Mouse (Mus musculus): ENCODE measurements around the gene Fkbpl.
A peak's percentile ranks its signal among the peaks of the same experiment; 100 is the strongest.

Gene Fkbpl

DNA sequence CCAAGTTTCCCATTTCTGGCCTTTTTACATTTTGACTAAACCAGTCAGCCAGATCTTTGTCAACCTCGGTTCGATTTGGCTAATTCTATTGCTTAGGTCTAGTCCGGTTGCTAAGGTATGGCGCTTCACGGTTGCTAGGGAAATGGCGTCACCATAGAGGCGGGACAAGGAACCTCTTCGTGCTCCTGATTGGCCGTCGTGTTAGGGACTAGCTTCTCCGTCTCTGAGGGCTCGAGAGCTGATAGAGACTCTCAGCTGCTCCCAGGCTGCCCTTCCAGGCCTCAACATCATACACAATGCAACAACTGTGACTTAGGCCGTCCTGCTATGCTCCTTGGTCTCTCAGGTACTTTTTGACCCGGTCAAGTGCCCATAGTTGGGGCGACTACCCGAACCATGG is at the start of gene Fkbpl:
TSS of gene Fkbpl (plus strand) at position 157 of the 400 bp plus-strand sequence.
- DNase-seq (ENCODE audit: low read depth, low spot score) = peak; percentile 96

DNA sequence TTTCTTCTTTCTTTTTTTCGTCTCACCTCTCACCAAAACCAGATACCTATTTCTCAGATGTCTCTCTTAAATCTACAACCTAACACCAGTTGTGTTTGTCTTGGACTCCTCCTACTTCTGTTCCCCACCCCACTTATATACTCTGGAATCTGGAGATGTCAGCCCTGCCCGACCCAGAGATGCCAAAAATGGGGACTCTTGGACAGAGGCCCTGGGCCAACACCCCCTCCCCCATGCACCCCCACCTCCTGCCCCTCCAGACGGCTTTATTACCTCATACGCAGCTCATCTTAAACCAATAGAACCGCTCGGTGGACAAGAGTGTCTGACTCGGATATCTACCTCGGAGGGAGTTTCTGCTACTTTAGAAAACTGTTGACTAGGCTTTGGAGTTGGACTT is 48.5 kb upstream of the Fkbpl start:
- no peak for DNase-seq (ENCODE audit: low read depth, low spot score)

GRCm38 (mm10) chr17:34597566-34598095 is 46.9 kb upstream of the Fkbpl start, which contains the start of gene Ager:
Gene Ager, plus strand, starts transcription at chr17:34597862.
- DNase-seq (ENCODE audit: low read depth, low spot score) = no peak

DNA sequence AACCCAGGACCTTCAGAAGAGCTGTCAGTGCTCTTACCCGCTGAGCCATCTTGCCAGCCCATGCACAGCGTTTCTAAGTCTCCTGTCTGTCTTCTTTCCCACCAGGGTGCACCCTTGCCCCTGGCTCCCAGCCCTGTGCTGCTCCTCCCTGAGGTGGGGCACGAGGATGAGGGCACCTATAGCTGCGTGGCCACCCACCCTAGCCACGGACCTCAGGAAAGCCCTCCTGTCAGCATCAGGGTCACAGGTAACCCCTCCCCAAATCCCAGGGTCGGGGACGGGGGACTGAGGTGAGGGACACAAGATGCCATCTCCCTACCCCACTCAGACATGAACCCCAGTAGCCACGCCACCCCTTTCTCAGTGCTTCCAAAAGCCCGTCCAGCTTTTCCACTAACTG is 44.7 kb upstream of the Fkbpl start:
- DNase-seq (ENCODE audit: low read depth, low spot score) = no peak

GRCm38 (mm10) chr17:34601796-34602195 is 42.8 kb upstream of the Fkbpl start:
- DNase-seq (ENCODE audit: low read depth, low spot score) = no peak

- DNase-seq (ENCODE audit: low read depth, low spot score) = peak; percentile 100
Observed at GRCm38 (mm10) chr17:34603375-34604060, 41.0 kb upstream of the Fkbpl start, which contains the start of gene Rnf5. Gene Rnf5, minus strand, starts transcription at chr17:34603690.

DNA sequence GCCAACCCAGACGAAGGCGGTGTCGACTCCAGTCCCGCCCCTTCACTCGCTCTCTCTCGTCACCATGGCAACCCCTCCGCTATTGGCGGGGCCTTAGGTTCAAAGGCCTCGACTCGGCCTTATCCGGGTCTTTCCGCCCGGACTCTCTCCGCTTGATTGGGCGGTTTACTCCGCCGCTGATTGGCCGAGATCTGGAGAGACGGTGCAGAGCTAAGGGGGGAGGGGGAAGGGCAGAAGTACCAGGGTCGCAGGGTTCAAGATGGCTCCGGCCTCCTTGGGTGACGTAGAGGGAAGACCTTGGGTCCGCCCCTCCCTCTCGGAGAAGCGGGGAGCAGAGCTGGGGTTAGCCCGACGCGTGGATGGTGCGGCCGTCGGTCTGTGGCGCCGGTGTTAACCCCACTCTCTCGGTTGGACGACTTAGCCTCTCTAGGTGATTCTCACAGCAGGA is 40.5 kb upstream of the Fkbpl start, which contains the start of gene Agpat1:
TSS of gene Agpat1 (plus strand) at position 202 of the 448 bp plus-strand sequence.
- DNase-seq (ENCODE audit: low read depth, low spot score) = peak; percentile 100

- DNase-seq (ENCODE audit: low read depth, low spot score) = peak; percentile 41
Observed at GRCm38 (mm10) chr17:34604511-34605237, 39.9 kb upstream of the Fkbpl start.

DNA sequence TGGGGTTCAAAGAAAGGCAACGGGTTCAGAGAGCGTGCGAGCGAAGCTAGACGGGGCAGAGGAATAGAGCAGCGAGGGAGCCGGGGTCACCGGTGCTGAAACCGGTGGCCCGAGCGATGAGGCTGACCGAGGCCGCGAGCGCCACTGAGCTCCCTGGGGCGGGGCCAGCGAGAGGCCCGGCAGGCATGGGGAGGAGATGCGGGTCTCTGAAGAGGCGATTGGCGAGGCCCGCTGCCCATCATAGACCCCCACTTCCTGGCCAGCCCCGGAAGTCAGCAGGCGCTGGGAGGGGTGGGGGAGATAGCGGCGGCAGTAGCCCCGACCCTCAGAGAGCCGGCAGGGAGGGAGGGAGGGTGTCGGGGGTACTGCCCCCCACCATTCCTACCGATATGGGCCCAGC is 39.0 kb upstream of the Fkbpl start:
- DNase-seq (ENCODE audit: low read depth, low spot score) = peak; percentile 95

DNA sequence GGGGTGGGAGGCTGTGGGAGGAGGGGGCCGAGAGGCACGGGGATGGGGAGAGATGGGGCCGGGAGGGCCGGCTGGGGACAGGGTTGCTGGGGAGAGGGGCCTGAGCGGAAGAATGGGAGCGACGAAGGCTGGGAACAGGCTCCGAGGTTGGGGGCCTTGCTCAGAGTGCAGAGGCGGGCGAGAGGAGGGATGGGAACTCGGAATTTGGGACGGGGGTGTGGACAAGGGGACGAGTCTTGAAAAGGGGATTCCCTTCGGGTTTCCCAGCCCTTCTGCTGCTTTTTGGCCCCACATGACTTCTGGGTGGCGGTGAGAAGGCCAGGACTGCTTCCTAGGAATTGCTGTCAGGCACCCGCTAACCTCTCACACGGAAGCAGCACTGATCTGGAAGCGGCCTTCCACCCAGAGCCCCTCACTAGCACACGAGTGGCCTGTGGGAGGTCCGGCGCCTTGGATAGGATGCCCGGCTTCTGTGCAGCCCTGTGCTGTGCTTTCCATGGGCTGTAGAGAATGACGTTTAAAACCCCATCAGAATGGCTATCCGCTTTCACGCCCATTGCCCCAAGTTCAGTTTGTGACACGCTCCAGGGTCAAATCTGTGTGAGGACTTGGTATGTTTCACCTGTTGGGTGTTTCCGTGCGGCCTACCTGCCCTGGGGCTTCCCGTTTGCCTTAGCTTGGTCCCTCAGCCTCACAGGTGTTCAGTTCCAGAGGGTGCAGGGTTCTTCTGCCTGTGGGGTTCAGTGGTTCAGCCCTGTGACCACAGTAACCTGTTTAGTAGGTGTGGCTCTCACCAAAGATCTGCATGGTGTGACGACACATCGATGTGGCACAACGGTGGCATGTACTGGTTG is 38.2 kb upstream of the Fkbpl start:
- peak; percentile 53 for DNase-seq (ENCODE audit: low read depth, low spot score)

- no peak for DNase-seq (ENCODE audit: low read depth, low spot score)
Observed at GRCm38 (mm10) chr17:34607997-34608396, 36.6 kb upstream of the Fkbpl start.

DNA sequence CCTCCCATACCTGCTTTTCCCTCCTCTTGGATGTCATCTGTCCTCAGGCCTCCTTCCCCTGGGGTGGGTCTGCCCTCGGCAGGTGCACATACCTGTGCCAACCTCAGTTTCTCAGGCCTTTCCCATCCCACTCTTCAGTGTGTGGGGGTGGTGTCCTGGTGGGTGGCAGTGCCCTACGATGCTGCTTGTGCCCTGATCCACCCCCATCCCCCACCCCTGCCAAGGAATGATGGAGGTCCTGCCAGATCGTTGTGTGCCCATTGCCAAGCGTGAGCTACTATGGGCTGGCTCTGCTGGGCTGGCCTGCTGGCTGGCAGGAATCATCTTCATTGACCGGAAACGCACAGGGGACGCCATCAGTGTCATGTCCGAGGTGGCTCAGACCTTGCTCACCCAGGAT is 33.5 kb upstream of the Fkbpl start:
- DNase-seq (ENCODE audit: low read depth, low spot score) = no peak

- DNase-seq (ENCODE audit: low read depth, low spot score) = no peak
Observed at GRCm38 (mm10) chr17:34613054-34613645, 31.4 kb upstream of the Fkbpl start.

DNA sequence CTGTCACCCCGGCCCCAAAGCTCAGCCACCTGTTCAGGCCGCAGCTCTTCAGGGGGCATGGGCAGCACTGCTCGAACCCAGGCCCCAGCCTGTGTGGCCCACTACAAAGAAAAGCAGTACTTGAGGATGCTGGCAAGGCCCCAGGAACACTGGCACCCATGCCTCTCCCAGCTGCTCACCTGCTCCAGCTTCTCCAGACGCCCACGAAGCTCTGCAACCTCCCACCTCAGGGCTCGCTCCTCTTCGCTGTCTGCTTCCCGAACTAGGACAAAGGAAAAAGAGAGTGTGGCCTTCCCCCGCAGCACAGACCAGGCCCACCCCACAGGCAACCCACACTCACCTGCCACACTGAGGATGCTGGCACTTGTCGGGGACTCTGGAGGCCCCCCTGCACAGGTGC is 30.7 kb upstream of the Fkbpl start:
- no peak for DNase-seq (ENCODE audit: low read depth, low spot score)

- no peak for DNase-seq (ENCODE audit: low read depth, low spot score)
Observed at GRCm38 (mm10) chr17:34615871-34616270, 28.7 kb upstream of the Fkbpl start, which contains the start of gene Egfl8. Gene Egfl8, minus strand, starts transcription at chr17:34615971.

DNA sequence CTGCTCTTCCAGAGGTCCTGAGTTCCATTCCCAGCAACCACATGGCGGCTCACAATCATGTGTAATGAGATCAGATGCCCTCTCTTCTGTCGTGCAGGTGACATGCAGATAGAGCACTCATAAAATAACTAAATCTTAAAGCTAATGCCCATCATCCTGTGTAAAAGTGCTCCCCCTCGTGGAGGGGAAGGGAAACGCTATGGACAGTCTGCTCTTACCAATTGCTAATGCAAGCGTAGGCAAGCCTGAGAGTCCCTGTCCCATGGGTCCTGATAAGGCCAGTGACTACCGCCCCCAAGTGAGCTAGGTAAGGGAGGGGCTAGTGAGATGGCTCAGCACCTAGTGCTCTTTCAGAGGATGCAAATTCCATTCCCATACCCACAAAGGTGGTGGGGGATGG is 25.6 kb upstream of the Fkbpl start:
- DNase-seq (ENCODE audit: low read depth, low spot score) = peak; percentile 80

DNA sequence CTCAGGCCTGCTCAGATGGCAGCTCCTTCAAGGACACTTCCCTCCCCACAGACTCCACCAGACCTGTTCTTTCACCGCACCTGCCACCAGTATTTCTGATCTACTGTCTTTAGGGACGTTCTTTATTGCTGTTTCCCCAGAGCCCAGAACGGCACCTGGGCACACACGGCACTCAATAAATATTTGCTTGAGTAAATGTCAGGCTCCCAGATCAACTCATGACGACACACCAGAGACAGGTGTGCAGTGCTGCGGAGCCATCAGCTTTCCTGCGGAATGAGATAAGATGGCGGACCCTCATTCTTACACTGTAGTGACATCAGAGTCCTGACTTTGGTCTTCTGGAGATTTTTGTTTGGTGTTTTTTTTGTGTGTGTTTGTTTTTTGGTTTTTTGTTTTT is 23.6 kb upstream of the Fkbpl start:
- DNase-seq (ENCODE audit: low read depth, low spot score) = no peak

- DNase-seq (ENCODE audit: low read depth, low spot score) = no peak
Observed at GRCm38 (mm10) chr17:34623161-34623560, 21.4 kb upstream of the Fkbpl start.

- DNase-seq (ENCODE audit: low read depth, low spot score) = no peak
Observed at GRCm38 (mm10) chr17:34624981-34625380, 19.6 kb upstream of the Fkbpl start.

DNA sequence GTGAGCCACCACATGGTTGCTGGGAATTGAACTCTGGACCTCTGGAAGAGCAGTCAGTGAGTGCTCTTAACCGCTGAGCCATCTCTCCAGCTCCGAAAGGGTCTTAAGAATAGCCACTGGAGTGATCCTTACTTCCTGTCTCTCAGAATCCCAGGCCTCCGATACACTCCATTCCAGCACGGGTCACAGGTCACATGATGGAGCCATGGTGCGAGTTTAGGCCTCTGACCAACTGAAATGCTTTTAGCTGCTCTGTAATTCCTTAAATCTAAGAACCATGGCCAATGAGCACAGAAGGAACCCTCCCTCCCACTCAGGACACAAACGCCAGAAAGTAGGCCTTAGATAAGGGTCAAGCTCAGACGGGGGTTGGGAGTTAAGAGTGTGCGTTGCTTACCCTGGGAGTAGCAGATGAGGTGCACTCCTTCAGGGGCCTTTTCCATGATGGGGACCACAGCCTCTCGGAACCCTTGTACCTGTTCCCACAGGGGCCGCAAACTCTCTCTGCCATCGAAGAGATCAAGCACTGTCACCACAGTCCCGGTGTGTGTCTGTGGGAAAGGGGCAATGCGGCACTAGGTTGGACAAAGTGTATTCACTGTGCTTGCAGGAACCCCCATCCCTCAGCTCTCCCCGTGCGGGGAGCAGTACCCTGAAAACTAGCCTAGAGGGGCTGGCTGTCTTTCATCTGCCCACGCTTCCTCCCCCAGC is 18.3 kb upstream of the Fkbpl start:
- no peak for DNase-seq (ENCODE audit: low read depth, low spot score)

- peak; percentile 56 for DNase-seq (ENCODE audit: low read depth, low spot score)
Observed at GRCm38 (mm10) chr17:34626773-34627092, 17.8 kb upstream of the Fkbpl start.
